Mouse (Mus musculus) adrenal gland, postnatal 25 days (tissue): ENCODE results near the gene Hs3st5. TPM values are rescaled to one million over a fixed set of nuclear protein-coding genes. Genes with fewer than 3 reads are reported as not detected.
A peak's percentile ranks its signal among the peaks of the same experiment; 100 is the strongest.
"Not testable (repeated sequence)": the region's sequence is repeated elsewhere in the genome, so short reads cannot be mapped to it uniquely, and the experiment has no call there.

Experiments
- DNase-seq: peaks from one replicate; pipeline ENCODE4 v3.0.0; 2021; ENCODE audit warnings: mixed read lengths
- long read RNA-seq: library from polyadenylated mRNA; stranded (forward); transcript quantifications from one replicate; pipeline ENCODE4 v2.0.0, GENCODE M21; 2021
- total RNA-seq: library from RNA; stranded (reverse); gene quantifications from 2 replicates; pipeline ENCODE4 v1.2.3, GENCODE M21; 2021

Hs3st5 gene
- 1.2 and 1.7 TPM in 2 replicates for total RNA-seq
- long read RNA-seq, partial matches to known transcripts = 0 of 1 reads
- long read RNA-seq, other reads (novel, unspliced or antisense) = 0 of 1 reads

DNA sequence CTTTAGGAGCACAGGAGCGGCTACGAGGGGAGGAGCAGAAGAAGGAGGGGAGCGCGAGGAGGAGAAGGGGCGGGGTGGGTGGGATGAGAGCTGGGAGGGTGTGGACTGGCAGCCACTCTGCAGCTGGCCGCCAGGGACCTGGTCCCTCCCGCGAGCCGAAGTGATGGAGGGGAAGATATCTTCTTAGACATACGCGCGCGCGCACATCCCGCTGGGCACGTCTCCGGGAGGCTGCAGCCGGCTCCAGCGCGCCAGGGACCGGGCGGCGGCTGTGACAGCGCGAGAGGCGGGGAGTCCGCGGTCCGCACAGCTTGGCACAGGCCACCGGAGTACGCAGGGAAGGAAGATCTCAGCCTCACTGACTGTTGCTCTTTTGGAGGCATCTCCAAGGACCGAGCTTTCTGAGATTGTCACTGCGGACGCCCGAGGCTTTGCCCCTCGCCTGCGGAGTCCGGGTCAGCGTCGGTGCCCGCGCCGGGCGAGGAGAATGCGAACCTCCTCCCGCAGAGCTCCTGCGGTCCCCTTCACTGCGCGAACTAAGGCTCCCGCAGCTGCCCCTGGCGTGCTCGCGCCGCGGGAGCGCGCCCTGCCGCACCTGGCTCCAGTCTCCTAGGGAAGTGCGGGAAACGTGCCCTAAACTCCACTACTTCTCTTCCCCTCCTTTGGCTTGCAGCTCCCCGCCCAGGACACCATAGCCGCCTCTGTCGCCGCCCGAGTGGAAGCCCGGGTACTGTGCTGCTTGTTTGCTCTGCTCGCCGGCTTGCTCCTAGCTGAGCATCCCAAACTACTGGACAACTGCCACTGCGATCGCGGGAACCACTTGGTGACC, at the start of gene Hs3st5:
TSS of gene Hs3st5 (plus strand) at position 88 of the 829 bp plus-strand sequence.
- DNase-seq = peak; percentile 63

DNA sequence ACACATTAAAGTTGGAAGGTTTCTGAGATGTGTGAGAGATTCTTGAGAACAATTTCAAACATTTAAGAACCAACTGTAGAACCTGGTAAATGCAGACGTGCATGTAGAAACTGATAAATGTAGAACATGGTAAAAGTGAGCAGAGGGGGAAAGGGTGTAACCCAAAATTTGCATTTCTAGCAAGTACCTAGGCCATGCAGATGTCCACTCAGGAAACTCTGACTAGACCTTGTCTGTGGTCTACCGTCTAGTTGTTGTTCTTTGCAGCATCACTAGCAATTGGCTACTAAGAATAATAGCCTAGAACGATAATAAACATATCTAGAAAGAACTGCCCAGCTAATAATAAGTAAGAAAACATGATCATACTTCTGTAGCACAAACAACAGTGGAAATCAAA, 38.0 kb upstream of the Hs3st5 start:
- DNase-seq = no peak

DNA sequence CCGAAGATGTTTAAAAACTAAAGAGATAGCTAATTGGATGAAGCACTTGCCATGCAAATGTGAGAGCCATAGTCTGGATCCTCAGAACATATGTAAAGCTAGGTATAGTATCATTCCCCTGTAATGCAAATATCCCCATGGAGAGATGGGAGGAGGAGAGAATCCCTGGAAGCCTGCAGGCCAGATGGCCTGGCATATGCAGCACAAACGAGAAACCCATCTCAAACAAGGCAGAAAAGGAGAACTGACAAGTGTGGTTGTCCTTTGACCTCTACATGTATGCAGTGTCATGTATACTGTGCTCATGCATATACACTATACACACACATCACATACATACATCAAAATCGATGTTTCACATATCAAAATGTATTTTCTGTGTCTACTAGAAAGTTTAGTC, 35.5 kb upstream of the Hs3st5 start:
- no peak for DNase-seq

DNA sequence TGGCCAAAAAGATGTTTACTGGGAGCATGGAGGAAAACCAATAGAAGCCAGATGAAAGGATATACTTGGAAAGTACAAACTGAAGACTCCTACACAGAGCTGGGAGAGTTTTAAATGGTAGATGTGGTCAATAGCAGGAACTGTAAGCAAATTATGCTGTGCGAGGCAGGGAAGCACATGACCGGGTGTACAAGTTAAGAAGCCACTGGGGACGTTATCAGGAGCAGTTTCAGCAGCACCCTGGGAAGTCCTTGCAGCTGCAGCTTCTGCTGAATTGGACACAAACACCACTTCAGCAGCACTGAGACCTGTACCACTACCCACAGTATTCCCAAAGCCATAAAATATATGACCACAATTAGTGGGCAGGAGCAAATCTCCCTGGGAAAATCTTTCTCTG, 31.8 kb upstream of the Hs3st5 start:
- DNase-seq = no peak

DNA sequence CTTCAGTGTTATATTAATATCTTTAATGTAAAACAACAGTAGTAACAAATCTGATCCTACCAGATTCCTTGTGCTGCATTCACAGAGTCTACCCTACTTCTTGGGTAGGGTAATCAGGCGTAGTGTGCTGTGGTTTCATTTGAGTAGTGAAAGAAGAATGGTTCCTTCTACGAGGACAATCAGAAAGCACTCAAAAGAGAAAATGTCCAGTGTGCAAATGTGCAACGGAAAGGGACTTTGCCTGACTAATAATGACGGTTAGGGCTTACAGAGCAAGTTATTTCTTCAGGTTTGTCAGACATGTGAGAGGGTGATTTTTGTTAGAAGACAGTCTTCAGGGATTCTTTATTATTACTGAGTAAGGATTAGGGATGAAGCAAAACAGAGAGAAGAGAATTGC, 29.1 kb upstream of the Hs3st5 start:
- no peak for DNase-seq

DNA sequence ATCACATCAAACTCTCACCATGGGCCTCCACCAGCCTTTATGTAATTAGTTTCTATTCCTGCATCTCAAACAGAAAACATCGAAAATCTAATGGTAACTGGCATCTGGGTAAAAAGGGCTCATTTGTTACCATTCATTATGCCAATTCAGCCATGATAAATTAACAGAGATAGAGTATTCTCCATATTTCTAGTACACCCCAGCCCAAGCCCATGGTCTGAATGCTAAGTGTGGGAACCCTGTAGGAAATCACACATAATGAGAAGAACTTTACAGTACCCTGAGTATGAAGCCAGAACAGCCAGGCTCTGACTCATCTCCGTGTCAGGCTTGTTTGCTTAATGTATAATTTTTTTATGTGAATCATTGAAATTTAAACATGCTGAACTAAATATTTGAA, 23.3 kb upstream of the Hs3st5 start:
- DNase-seq = no peak

DNA sequence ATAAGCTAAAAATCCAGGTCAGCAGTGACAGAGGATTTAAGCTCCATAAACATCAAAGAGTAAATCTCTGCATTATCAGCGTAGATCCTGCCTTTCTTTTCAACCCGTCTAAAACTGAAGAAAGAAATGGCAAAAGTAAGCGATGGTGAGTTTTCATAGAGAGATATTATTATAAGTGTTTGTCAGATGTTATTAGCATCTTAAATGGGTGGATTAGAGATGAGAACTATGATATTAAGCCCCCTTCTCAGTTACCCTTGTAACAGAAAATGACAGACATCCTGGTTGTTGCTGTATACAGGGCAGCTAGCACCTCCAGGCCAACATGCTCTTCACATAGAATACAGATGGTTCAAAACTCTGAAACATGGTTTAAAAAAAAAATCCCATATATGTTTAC, 22.6 kb upstream of the Hs3st5 start:
- DNase-seq = no peak

DNA sequence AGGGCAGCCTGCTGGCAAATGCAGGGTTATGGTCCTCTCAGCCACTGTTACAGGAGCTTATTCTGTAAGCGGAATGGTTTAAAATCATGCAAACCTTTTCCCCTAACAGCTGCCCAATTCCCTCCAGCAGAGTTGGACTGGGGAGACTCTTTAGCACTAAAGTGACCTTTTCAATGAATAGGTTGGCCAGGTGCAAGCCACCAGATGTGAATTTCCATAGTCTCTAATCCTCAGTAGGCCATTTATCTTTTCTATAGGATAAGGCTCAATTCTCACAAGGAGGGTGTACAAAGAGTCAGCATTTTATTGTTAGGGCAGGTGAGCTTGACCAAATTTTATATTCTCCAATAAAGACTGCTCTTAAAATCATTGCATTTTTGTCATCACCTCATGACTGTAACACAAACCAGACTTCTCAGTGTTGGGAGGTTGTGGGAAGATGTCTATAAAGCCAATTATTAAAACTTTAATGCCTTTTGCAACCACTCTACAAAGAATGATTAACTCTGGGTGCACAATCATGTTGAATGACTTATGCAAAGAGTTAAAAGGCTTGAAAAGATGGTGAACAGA, 21.8 kb upstream of the Hs3st5 start:
- no peak for DNase-seq

DNA sequence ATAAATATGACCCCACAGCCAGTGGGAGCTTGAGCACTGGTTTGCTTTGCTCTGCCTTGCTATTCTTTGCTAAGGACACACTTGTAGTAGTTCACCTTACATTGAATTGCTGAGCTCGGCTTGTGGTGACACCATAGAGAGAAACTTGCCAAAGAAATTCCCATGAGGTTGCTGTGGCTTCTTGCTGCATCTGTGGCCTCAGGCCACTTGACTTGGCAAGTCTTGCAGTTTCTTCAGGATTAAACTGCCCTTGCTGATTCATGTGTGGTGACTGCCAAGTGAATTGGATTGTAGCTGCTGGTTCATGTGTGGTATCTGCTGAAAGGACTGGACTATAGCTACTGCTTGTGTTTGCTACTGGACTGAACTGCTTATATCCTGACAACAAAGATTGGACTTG, 13.0 kb upstream of the Hs3st5 start:
- DNase-seq = no peak

DNA sequence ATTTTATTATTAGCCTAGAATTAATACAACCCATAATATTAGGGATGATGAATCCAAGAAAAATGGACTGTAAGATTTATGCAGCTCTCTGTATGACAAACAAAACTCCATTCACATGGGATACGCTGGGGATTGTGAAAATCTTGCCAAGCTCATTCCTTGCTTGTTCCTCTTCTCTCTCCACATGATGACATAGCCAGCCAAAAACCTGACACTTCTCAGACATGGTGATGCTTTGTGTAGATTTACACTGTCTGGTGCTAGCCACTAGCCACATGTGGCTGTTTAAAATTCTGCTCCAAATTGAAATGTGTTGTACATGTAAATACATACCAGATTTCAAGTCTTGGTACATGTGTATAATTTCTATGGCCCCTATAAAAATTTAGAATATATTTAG, 6.9 kb upstream of the Hs3st5 start:
- no peak for DNase-seq

DNA sequence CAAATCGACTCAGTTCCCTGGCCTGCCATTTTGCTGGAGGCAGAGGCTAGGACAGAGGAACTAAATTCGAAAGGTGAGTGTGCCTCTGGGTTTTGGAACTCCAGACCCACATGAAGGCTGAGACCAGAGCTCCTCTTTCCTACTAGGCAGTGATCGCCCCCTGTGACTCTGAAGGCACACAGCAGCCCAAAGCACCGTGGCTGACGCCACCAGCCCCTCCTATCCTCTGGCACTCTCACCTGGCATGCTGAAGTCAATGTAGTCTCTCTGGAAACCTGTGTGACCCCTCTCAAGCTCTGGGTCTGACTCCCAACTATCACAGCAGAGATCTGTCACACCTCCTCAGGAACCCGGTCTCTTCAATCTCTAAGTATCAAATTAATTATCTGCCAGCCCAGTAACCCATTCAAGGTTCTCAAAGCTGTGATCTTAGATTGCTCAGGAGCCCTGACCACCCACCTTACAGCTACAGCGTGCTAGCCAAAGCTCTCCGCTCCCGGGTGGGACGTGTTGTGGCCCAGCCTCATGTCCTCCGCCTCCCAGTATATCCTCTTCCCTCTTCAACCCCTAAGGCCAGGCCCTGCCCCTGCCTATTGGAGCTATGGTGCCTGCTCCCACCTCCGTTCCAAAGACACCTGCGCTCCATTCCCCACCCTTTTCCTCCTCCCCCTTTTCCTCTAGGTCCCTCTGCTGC, 434 bp upstream of the Hs3st5 start:
- no peak for DNase-seq

DNA sequence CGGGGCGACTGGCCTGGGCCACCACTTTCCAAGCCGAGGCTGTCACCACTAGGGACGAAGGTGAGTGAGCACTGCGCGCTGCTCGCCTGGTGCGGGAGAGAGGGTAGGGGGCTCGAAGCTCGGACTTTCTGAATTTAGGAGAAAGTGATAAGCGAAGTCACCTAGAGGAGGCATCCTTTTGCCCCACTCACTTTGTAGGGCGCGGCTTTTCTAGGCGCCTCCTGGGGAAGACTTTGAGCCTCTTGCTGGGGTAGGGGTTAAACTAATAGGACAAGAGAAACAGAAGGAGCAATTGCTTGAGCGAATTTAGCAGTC, 899 bp downstream of the Hs3st5 start:
- DNase-seq = no peak

DNA sequence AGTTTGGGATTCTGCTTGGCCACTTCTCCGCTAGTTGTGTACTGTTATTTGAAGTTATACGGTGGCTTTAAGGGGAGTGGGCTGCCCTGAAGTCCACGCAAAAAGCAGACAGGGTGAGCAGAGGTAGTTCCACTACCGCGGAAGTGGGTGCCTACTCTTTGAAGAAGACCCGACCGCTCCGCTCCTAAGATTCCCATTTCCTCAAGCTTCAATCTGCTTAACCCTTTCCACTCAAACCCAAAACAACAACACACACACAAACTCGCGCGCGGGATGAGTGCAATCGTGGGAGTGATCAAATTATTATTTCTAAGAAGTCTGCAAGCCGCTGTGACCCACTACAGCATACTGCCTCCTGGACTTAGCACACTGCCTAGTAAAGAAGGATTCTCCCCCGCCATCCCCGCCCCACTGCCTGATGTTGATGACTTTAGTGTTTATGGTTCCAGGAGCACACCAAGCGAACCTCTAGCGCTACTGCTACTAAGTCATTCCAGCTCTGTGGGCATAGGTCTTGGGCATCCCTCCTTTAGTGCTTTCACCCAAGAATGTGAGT, 1.5 kb downstream of the Hs3st5 start:
- no peak for DNase-seq

DNA sequence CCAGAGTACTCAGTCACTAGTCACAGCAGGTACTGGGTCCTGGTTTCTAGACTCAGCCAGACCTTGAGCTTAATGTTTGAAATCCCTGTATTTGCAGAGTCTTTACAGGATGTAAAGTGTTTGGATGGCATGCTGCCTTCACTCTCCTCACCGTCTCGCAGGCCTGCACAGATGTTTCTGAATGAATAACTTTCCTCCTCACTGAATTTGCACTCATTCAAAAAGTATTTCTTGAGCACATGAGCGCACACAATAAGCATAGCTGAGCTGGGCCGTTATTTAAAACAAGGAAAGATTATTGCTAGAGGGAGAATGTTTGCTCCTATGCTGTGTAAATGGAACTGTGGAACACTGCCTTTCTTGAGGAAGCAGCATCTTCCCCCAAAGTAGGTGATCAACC, 2.9 kb downstream of the Hs3st5 start:
- no peak for DNase-seq

DNA sequence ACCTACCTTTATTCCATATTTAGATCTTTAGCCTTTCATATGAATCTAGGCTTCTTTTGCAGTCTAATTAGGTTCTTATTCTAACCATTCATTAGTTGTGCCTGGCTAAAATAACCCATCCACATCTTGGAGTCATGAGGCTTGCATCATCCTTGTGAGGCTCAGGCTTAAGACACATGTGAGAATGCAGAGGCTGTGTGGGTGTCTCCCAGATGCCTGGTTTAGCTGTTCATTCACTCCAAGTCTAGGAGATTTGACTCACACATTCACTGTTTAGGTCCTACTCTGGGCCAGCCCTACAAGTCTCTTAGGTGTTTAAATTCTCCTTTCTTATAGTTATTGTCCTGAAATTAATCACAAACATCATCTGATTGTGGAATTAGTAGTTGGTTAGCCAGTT, 17.3 kb downstream of the Hs3st5 start:
- no peak for DNase-seq

DNA sequence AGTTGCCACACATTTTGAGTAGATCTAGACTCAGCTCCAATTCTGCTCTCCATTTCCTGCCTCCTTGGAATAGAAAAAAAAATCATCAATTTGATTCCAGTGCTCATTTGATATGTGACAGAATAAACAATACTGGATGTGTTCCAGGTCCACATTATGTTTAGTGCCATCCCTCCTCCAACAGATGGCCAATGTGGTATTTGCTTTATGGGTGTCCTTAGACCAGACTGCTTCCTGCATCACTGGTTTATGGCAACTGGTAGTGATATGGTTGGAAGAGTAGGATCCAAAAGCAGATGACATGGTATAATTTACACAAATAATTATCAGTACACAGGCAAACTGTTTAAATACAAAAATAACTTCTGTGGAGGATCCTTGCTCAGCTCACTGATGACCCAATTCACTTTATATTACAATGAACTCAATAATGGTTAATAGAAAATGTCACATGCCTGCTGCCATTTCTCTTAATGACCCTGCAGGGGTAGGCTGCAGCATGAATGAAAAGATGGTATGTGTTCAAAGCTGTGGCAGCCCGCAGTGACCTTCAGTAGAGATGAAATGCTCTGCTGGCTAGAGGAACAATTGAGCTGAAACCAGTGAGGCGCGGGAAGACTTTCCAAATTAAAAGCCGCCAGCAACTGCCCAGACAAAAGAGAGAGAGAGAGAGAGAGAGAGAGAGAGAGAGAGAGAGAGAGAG, 27.2 kb downstream of the Hs3st5 start:
- DNase-seq = no peak

DNA sequence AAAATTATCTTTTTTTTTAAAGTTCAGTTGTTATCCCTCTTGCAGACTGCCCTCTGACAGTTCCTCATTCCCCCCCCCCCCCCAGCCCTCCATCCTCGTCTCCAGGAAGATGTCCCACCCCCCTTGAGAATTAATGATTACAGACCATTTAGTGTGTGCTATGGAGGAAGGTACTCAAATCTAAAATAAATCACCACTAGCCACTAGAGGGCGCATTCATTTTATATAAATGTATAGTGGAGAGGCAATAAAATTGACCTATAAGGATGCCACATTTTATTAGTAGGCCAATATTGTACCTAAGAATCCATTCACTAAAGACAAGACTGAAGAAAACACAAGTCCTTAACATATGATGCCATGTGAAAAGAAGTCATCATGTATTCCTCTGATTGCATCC, 40.0 kb downstream of the Hs3st5 start:
- DNase-seq = no peak

DNA sequence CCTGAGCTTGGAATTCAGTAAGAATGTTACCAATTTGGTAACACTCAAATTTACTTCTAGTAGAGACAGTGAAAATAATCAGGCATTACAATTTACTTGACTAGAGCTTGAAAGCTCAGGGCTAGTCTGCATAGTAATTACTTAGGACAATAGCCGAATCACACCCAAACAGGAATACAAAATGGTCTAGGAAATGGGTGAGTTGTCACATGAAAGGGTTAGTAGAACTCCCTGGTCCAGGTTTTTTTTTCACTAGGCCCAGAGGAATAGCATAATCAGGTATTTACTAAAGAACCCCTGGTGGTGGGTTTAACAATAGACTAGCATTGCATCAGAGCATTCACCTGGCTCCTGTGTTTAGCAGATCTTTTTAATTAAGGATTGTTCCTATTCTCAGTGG, 41.1 kb downstream of the Hs3st5 start:
- not testable (repeated sequence) for DNase-seq

DNA sequence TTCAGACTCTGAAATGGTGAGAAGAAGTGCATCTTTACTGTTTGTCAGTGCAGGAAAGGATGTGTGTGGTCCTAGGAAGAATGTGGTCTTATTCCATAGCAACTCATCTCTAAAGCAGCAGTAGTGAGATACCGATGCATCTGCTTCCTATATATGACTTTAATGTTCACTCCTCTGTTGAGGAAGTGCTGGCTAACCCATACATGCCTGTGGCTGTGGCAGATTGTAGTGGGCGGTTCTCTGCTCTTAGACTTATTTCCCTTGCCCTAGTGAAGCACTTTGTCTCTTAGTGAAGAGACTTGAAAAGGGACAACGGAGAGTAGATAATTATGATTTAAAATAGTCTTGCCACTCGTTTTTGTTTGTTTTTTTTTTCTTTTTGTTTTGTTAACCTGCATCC, 47.4 kb downstream of the Hs3st5 start:
- no peak for DNase-seq

DNA sequence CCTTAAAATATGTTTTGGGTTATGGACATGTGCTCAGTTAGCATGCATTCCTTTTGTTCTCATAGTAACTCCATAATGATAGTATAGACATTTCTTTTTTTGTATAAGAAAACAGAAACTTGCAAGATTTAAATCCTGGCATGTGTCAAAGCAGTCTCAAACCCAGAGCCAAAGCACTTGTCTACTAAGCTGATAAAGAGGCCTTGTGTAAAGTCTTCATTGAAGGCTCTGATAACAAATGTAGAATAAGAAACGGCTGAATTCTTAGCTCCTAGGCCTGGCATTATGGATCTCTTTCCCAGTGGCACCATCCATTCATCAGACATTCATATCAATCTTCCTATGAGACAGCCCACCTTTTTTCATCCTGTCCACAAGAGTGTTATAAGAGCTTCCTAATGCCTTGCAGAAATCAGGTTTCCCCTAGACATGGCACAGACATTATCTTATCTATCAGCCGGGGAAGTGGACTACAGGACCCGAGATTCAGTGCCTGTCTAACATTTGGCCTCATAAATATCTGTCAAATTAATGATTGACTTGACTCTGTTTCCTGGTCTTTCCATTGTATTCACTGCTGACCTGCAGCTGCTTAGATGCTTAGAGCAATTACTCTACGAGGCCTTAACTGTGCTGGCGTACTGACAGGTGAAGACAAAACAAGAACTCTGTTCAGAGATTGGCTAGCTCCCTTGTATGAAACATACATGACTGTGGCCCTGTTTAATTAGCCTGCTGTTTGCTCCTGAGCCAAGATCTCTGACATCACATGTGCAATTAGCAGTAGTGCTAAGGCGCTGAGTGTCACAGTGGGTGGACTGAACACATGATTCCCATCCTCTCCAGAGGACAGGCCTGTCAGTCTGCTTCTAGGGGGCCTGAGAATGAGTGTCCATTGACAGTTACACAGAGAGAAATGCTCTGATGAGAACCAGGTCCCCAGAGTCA, 48.6 kb downstream of the Hs3st5 start:
- DNase-seq = no peak

DNA sequence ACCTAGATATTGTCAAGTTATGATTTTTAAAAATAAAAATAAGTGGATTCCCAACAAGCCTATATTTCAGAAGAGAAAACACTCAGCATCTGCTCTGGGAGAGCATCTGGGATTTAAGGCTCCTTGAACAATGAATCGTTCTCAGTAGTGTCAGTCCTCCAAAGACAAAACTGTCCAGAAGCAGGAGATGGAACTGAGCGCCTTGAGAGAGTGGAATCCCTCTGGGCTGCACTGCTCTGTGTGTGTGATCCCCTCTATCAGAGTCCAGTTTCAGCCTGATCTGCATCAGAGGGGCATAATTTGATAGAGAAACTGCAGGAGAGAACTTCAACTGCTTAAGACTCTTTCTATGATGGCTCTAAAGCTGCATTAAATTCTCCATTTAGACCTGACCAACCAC, 49.5 kb downstream of the Hs3st5 start:
- no peak for DNase-seq

DNA sequence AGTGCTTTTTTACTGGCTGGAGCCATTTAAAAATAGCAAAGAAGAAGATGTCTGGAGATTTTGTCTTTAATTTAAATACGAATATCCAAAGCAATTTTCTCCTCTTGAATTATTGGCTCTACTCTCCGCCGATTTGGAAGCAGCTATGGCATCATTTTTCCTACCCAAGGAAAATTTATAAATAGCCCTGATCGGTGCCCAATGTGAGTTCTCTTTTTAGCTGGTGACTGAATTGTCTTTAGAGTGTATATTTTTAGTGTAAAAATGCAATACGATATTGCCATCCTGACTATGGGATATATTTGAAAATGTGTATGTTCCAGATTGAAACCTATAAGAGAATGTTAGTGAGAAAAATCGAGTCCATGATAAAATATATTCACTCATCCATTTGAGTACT, 51.1 kb downstream of the Hs3st5 start:
- no peak for DNase-seq
